Mouse (Mus musculus) brain, embryonic 14.5 days (tissue): ENCODE data around the gene Shroom3. TPM values are rescaled to one million over a fixed set of nuclear protein-coding genes. Genes with fewer than 3 reads are reported as not detected.

Experiments used
- DNase-seq: peaks from one replicate; pipeline ENCODE4 v3.0.0-alpha.2; 2011; ENCODE audit warnings: low read depth
- CTCF ChIP-seq: fragments of 200-500 bp; IDR thresholded peaks from 2 replicates; pipeline ENCODE4 v1.5.1; 2012; ENCODE audit warnings: inconsistent platforms, mild to moderate bottlenecking, moderate library complexity, borderline replicate concordance; ENCODE audit not compliant: insufficient read depth, insufficient read length; ENCODE audit errors: extremely low read depth
- POLR2A ChIP-seq: fragments of 200-500 bp; IDR thresholded peaks from 2 replicates; pipeline ENCODE4 v1.6.1; 2012; ENCODE audit warnings: mild to moderate bottlenecking, inconsistent platforms, borderline replicate concordance; ENCODE audit not compliant: poor library complexity, insufficient read depth, insufficient read length, severe bottlenecking; ENCODE audit errors: extremely low read depth
- polyA plus RNA-seq: library from polyadenylated mRNA; depleted of rRNA; stranded (reverse); fragments of >200 nt; gene quantifications from 2 replicates; pipeline ENCODE4 v1.2.3, GENCODE M21; 2012; rRNA removed

Shroom3 gene
- 5.3 and 8.0 TPM in 2 replicates for polyA plus RNA-seq

- peak; percentile 63 for DNase-seq
- TF ChIP-seq CTCF (no peak), POLR2A (no peak)
These were observed at the start of gene Shroom3 for GRCm38 (mm10) chr5:92683351-92683807. TSS of gene Shroom3 (plus strand) at chr5:92683435.

GRCm38 (mm10) chr5:92633526-92633925, 49.7 kb upstream of the Shroom3 start:
- peak; percentile 12; the same call in 1 of the 2 replicates for TF ChIP-seq CTCF
- TF ChIP-seq POLR2A, result no peak
- peak; percentile 13 for DNase-seq

- no peak for DNase-seq
- no peak for TF ChIP-seq CTCF
- TF ChIP-seq POLR2A, result no peak
These were observed 48.3 kb upstream of the Shroom3 start for GRCm38 (mm10) chr5:92634916-92635315.

- DNase-seq, result no peak
- no peak for TF ChIP-seq CTCF
- no peak for TF ChIP-seq POLR2A
These were observed 47.3 kb upstream of the Shroom3 start for GRCm38 (mm10) chr5:92635891-92636290.

- TF ChIP-seq CTCF (no peak), POLR2A (no peak)
These were observed 42.4 kb upstream of the Shroom3 start for GRCm38 (mm10) chr5:92640861-92641260.

GRCm38 (mm10) chr5:92656256-92656655, 27.0 kb upstream of the Shroom3 start:
- no peak for TF ChIP-seq POLR2A
- peak; percentile 75; the same call in 1 of the 2 replicates for TF ChIP-seq CTCF

More at GRCm38 (mm10) chr5:92640861-92641260, 42.4 kb upstream of the Shroom3 start:
- no peak for DNase-seq

GRCm38 (mm10) chr5:92664321-92664720, 18.9 kb upstream of the Shroom3 start:
- no peak for TF ChIP-seq CTCF
- no peak for TF ChIP-seq POLR2A
- no peak for DNase-seq

More at GRCm38 (mm10) chr5:92656256-92656655, 27.0 kb upstream of the Shroom3 start:
- DNase-seq, result peak; percentile 74

- DNase-seq, result no peak
- no peak for TF ChIP-seq POLR2A
- no peak for TF ChIP-seq CTCF
These were observed 16.4 kb upstream of the Shroom3 start for GRCm38 (mm10) chr5:92666860-92667259.

GRCm38 (mm10) chr5:92674859-92675573, 8.2 kb upstream of the Shroom3 start, which contains the start of gene Ccdc158:
TSS of gene Ccdc158 (minus strand) at chr5:92675271.
- DNase-seq, result peak; percentile 97
- no peak for TF ChIP-seq CTCF
- no peak for TF ChIP-seq POLR2A

- no peak for DNase-seq
- TF ChIP-seq CTCF, result no peak
These were observed 7.7 kb upstream of the Shroom3 start for GRCm38 (mm10) chr5:92675574-92675920.

GRCm38 (mm10) chr5:92679441-92679840, 3.8 kb upstream of the Shroom3 start:
- peak; percentile 94 for DNase-seq

GRCm38 (mm10) chr5:92681861-92682260, 1.4 kb upstream of the Shroom3 start:
- no peak for TF ChIP-seq CTCF
- TF ChIP-seq POLR2A, result no peak
- DNase-seq, result no peak

More at GRCm38 (mm10) chr5:92679441-92679840, 3.8 kb upstream of the Shroom3 start:
- TF ChIP-seq POLR2A, result no peak
- TF ChIP-seq CTCF, result peak; percentile 20; the same call in 1 of the 2 replicates

GRCm38 (mm10) chr5:92682621-92683348, 450 bp upstream of the Shroom3 start:
- TF ChIP-seq CTCF, result no peak
- TF ChIP-seq POLR2A, result peak; percentile 21; the same call in 1 of the 2 replicates
- DNase-seq, result peak; percentile 91
